Mouse (Mus musculus): ENCODE measurements around the gene Bud23. TPM values are rescaled to one million over a fixed set of nuclear protein-coding genes. Genes with fewer than 3 reads are reported as not detected.
A peak's percentile ranks its signal among the peaks of the same experiment; 100 is the strongest.

Gene Bud23
- polyA plus RNA-seq, 2 experiments: 43.3 to 46.0 TPM

DNA sequence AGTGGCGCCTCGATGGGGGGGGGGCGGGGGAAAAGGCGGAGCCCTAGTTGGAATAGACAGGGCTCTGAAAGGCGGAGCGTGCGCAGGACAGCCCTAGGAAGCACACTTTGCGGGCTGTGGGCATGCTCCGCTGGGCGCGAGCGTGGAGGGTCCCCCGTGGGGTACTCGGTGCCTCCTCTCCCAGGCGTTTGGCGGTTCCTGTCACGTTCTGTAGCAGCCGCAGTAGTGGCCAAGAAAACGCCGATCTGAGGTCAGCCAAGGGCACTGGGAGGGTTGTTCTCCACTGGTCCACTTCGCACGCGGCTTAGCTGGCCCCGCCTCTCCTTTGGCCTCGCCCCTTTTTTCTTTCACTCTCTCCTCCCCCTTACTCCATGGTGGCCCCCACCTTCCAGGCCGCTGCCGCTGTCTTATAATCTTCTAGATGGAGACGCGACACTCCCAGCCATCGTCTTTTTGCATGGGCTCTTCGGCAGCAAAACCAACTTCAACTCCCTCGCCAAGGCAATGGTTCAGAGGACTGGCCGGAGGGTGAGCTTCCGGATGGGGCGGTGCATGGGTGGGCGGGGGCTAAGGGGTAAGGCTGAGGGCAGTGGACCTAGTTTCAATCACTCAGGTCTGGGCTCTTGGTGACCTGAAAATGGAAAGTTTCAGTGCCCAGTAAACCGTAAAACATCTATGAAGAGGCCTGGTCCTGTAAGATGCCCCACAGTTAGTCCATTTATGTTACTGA is 55.0 kb downstream of the Bud23 start:
- Histone ChIP-seq H3K27ac (peak overlapping the region; percentile 86), H3K4me2 (ENCODE audit: low read depth) (peak overlapping the region; percentile 96), H3K4me1 (replicated peaks; ENCODE audit: control insufficient read depth in 2 of 2, insufficient read depth in 2 of 2, low read length in 1 of 2) (peaks cover 8 to 16% of the 10 kb centered on the region in 2 experiments), H3K27me3 (ENCODE audit: control insufficient read depth, insufficient read depth, low read length) (no peaks in the 10 kb centered on the region), H3K36me3 (replicated peaks; ENCODE audit: control insufficient read depth, insufficient read depth, low read depth) (no peaks in the 10 kb centered on the region), H3K9me3 (ENCODE audit: control insufficient read depth, low read length) (no peaks in the 10 kb centered on the region), H3K4me3 (ENCODE audit: insufficient read depth in 1 of 2, low read depth in 2 of 2, low read length in 2 of 2) (peak overlapping the region; percentile 65 to 72), H3K9ac (replicated peaks) (peak overlapping the region; percentile 71)
- peak; percentile 70 to 85 (median 71) for DNase-seq (ENCODE audit: low read depth in 3 of 3, low spot score in 3 of 3)
- TF ChIP-seq CTCF (IDR thresholded peaks at IDR 0.05; ENCODE audit: low read depth): no peak
- no peak for TF ChIP-seq EP300 (IDR thresholded peaks at IDR 0.05; ENCODE audit: low read depth)
- under 1% methylated on average over 34 of the region's 37 CpGs for WGBS (ENCODE audit: insufficient replicate concordance)
- peak; percentile 69 for ATAC-seq (ENCODE audit: insufficient read depth)

- Histone ChIP-seq H3K4me3 (ENCODE audit: insufficient read depth in 1 of 2, low read depth in 2 of 2, low read length in 2 of 2) (peak within 1 kb of the TSS; percentile 65 to 72), H3K4me2 (ENCODE audit: low read depth) (peak within 1 kb of the TSS; percentile 96), H3K27me3 (ENCODE audit: control insufficient read depth, insufficient read depth, low read length) (no peaks in the 10 kb centered on the region), H3K9ac (replicated peaks) (peak within 1 kb of the TSS; percentile 82), H3K9me3 (ENCODE audit: control insufficient read depth, low read length) (no peaks in the 10 kb centered on the region), H3K27ac (peak within 1 kb of the TSS; percentile 86), H3K4me1 (replicated peaks; ENCODE audit: control insufficient read depth in 2 of 2, insufficient read depth in 2 of 2, low read length in 1 of 2) (peaks cover 8 to 16% of the 10 kb centered on the region in 2 experiments), H3K36me3 (replicated peaks; ENCODE audit: control insufficient read depth, insufficient read depth, low read depth) (no peaks in the 10 kb centered on the region)
- ATAC-seq (ENCODE audit: insufficient read depth): peak; percentile 85
- under 1% methylated on average over 52 of the region's 52 CpGs for WGBS (ENCODE audit: insufficient replicate concordance)
- no peak for TF ChIP-seq EP300 (IDR thresholded peaks at IDR 0.05; ENCODE audit: low read depth)
- TF ChIP-seq CTCF (IDR thresholded peaks at IDR 0.05; ENCODE audit: low read depth): peak; percentile 42; the same call in 1 of the 2 replicates
- peak; percentile 100 for DNase-seq (ENCODE audit: low read depth in 3 of 3, low spot score in 3 of 3)
Observed at GRCm38 (mm10) chr5:135008671-135009589, 55.8 kb downstream of the Bud23 start, which contains the start of gene Abhd11. Abhd11 (plus strand) TSS chr5:135009152.

DNA sequence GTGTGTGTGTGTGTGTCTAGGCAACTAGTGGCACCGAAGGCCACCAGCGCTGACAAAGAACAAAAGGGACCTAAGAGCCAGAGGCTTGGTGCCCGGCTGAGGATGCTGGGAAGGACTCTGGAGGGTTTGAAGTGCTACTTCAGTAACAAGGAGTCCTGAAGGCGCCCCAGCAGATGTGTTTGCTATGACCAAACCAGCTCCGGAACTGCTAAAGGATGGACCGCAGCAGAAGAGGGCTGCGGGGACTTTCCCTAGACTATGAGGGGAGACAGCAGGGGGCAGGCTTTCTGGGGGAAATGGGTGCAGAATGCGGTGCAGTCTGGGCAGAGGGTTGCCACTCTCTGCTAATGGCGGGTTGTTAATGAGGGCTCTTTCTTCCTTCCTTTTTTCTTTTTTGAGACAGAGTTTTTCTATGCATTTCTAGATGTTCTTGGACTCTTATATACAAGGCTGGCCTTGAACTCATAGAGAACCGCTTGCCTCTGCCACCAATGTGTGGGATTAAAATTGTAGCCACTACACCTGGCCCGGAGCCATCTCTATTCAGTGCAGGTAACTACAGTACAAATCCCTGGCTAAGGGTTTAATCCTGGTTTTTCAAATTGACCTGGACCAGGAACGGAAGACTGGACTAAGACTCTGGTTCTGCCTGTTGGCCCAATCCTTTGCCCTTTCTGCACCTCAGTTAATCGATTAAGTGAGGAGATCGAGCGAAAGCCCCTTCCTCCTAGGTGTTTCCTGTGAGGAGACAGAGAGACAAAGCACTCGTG is 56.8 kb downstream of the Bud23 start:
- WGBS (ENCODE audit: insufficient replicate concordance): 32% methylated on average over 16 of the region's 16 CpGs
- H3K4me3 ChIP-seq (ENCODE audit: insufficient read depth in 1 of 2, low read depth in 2 of 2, low read length in 2 of 2): peak overlapping the region; percentile 65
- no peaks in the 10 kb centered on the region for H3K9me3 ChIP-seq (ENCODE audit: control insufficient read depth, low read length)
- peak overlapping the region; percentile 96 for H3K4me2 ChIP-seq (ENCODE audit: low read depth)
- no peaks in the 10 kb centered on the region for H3K36me3 ChIP-seq (replicated peaks; ENCODE audit: control insufficient read depth, insufficient read depth, low read depth)
- DNase-seq (ENCODE audit: low read depth in 3 of 3, low spot score in 3 of 3): no peak
- ATAC-seq (ENCODE audit: insufficient read depth): no peak
- peak; percentile 48 for TF ChIP-seq CTCF (IDR thresholded peaks at IDR 0.05; ENCODE audit: low read depth)
- TF ChIP-seq EP300 (IDR thresholded peaks at IDR 0.05; ENCODE audit: low read depth): no peak
- peaks cover 8 to 15% of the 10 kb centered on the region in 2 experiments for H3K4me1 ChIP-seq (replicated peaks; ENCODE audit: control insufficient read depth in 2 of 2, insufficient read depth in 2 of 2, low read length in 1 of 2)
- H3K27ac ChIP-seq: peak overlapping the region; percentile 84
- H3K27me3 ChIP-seq (ENCODE audit: control insufficient read depth, insufficient read depth, low read length): no peaks in the 10 kb centered on the region
- H3K9ac ChIP-seq (replicated peaks): peak overlapping the region; percentile 82

Other genes starting within 250 kb of the Bud23 start
- gene Tmem270, start 158.2 kb downstream of the Bud23 start, polyA plus RNA-seq (2012; rRNA removed): 0.04 TPM in 1 of 2 replicates, not detected in the other
- gene Tmem270, start 158.2 kb downstream of the Bud23 start, polyA plus RNA-seq (2014; fragmentation: Nextera tagmentation; extraction: Ambion mirVana): not detected in 2 replicates
- gene Cldn13, start 149.4 kb downstream of the Bud23 start, polyA plus RNA-seq (2012; rRNA removed): 148 and 152 TPM in 2 replicates
- gene Cldn13, start 149.4 kb downstream of the Bud23 start, polyA plus RNA-seq (2014; fragmentation: Nextera tagmentation; extraction: Ambion mirVana): 288 and 296 TPM in 2 replicates
- 7.1 and 7.9 TPM in 2 replicates for gene Mettl27, start 132.6 kb downstream of the Bud23 start, polyA plus RNA-seq (2012; rRNA removed)
- gene Mettl27, start 132.6 kb downstream of the Bud23 start, polyA plus RNA-seq (2014; fragmentation: Nextera tagmentation; extraction: Ambion mirVana): 14.4 and 16.3 TPM in 2 replicates
- gene Cldn4, start 118.0 kb downstream of the Bud23 start, polyA plus RNA-seq (2012; rRNA removed): 0.35 and 0.39 TPM in 2 replicates
- gene Cldn4, start 118.0 kb downstream of the Bud23 start, polyA plus RNA-seq (2014; fragmentation: Nextera tagmentation; extraction: Ambion mirVana): 0.29 TPM in 2 replicates
- 0.47 and 0.73 TPM in 2 replicates for gene Cldn3, start 78.7 kb downstream of the Bud23 start, polyA plus RNA-seq (2012; rRNA removed)
- gene Cldn3, start 78.7 kb downstream of the Bud23 start, polyA plus RNA-seq (2014; fragmentation: Nextera tagmentation; extraction: Ambion mirVana): 0.43 and 0.47 TPM in 2 replicates
- gene Abhd11, start 55.8 kb downstream of the Bud23 start, polyA plus RNA-seq (2012; rRNA removed): 27.0 and 27.9 TPM in 2 replicates
- gene Abhd11, start 55.8 kb downstream of the Bud23 start, polyA plus RNA-seq (2014; fragmentation: Nextera tagmentation; extraction: Ambion mirVana): 23.1 and 25.1 TPM in 2 replicates
- 2.0 and 2.3 TPM in 2 replicates for gene Stx1a, start 41.5 kb downstream of the Bud23 start, polyA plus RNA-seq (2012; rRNA removed)
- 0.72 and 0.73 TPM in 2 replicates for gene Stx1a, start 41.5 kb downstream of the Bud23 start, polyA plus RNA-seq (2014; fragmentation: Nextera tagmentation; extraction: Ambion mirVana)
- 9.5 and 12.1 TPM in 2 replicates for gene Dnajc30, start 757 bp downstream of the Bud23 start, polyA plus RNA-seq (2012; rRNA removed)
- gene Dnajc30, start 757 bp downstream of the Bud23 start, polyA plus RNA-seq (2014; fragmentation: Nextera tagmentation; extraction: Ambion mirVana): 13.3 and 14.2 TPM in 2 replicates
- 0.29 and 0.30 TPM in 2 replicates for gene Vps37d, start 13.3 kb upstream of the Bud23 start, polyA plus RNA-seq (2012; rRNA removed)
- 0.06 and 0.10 TPM in 2 replicates for gene Vps37d, start 13.3 kb upstream of the Bud23 start, polyA plus RNA-seq (2014; fragmentation: Nextera tagmentation; extraction: Ambion mirVana)
- 14.7 and 18.5 TPM in 2 replicates for gene Mlxipl, start 24.9 kb upstream of the Bud23 start, polyA plus RNA-seq (2012; rRNA removed)
- gene Mlxipl, start 24.9 kb upstream of the Bud23 start, polyA plus RNA-seq (2014; fragmentation: Nextera tagmentation; extraction: Ambion mirVana): 6.6 and 8.4 TPM in 2 replicates
- gene Tbl2, start 84.7 kb upstream of the Bud23 start, polyA plus RNA-seq (2012; rRNA removed): 4.4 and 5.5 TPM in 2 replicates
- 9.8 and 10.2 TPM in 2 replicates for gene Tbl2, start 84.7 kb upstream of the Bud23 start, polyA plus RNA-seq (2014; fragmentation: Nextera tagmentation; extraction: Ambion mirVana)
- gene Bcl7b, start 103.3 kb upstream of the Bud23 start, polyA plus RNA-seq (2012; rRNA removed): 9.7 and 10.0 TPM in 2 replicates
- 25.6 and 26.7 TPM in 2 replicates for gene Bcl7b, start 103.3 kb upstream of the Bud23 start, polyA plus RNA-seq (2014; fragmentation: Nextera tagmentation; extraction: Ambion mirVana)
- 14.3 and 20.7 TPM in 2 replicates for gene Baz1b, start 122.3 kb upstream of the Bud23 start, polyA plus RNA-seq (2012; rRNA removed)
- gene Baz1b, start 122.3 kb upstream of the Bud23 start, polyA plus RNA-seq (2014; fragmentation: Nextera tagmentation; extraction: Ambion mirVana): 18.2 and 22.3 TPM in 2 replicates
- 0.19 and 0.24 TPM in 2 replicates for gene Fzd9, start 186.3 kb upstream of the Bud23 start, polyA plus RNA-seq (2012; rRNA removed)
- gene Fzd9, start 186.3 kb upstream of the Bud23 start, polyA plus RNA-seq (2014; fragmentation: Nextera tagmentation; extraction: Ambion mirVana): 0.25 TPM in 1 of 2 replicates, not detected in the other